Mouse (Mus musculus) embryo, embryonic 11.5 days (tissue): ENCODE results near the gene Mef2c.

Source experiments
- DNase-seq: peaks from one replicate; pipeline ENCODE4 v3.0.0-alpha.2; 2012; ENCODE audit warnings: low read depth, low spot score

The Mef2c gene

DNA sequence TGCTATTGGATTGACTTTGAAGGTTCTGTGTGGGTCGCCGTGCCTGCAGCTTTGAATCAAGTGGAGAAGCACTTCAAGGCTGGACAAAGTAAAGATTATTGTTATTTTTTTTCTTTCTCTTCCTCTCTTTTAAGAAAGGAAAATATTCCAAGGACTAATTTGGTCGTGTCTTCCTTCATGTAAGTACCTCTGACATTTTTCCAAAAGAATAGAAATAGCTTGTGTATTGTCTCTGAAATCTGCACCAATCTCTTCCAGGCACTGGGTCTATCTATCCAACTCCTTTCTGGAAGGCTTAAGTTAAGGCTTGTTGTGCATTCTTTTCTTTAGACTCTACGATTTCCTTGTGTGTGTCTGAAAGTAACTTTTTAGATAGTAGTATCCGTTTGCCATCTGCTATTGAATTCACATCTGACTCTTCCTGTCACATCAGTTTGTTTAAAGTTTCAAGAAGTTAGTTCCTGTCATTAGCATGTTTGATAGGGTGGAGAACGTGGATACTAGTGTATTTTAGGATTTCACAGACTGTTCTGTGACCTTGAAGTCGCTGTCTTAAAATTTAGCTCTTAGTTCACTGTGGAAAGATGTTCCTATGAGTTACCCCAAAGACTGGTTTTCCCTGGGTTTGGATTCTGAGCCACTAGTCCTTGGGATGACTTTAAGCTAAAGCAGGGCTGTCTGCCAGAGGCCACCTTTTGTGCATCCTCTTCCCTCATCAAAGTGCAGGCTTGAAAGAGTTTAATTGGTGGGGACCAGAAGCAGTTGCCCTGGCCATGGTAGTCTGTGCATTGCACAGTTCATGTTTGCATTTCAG, 21.3 kb downstream of the Mef2c start:
- no peak for DNase-seq

DNA sequence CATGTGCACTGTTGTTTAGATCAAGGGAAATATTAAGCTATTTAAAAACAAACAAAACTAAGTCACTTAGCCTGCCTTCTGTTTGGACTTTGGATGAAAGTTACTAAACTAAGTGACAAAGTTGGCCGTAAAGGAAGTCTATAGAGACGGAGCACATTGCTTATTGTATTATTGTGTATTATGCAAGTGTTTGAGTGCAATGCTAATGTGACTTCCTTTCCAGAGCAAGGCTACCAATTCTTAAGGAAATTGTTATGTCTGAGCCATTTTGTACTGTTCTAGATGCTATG, 21.8 kb downstream of the Mef2c start:
- no peak for DNase-seq

DNA sequence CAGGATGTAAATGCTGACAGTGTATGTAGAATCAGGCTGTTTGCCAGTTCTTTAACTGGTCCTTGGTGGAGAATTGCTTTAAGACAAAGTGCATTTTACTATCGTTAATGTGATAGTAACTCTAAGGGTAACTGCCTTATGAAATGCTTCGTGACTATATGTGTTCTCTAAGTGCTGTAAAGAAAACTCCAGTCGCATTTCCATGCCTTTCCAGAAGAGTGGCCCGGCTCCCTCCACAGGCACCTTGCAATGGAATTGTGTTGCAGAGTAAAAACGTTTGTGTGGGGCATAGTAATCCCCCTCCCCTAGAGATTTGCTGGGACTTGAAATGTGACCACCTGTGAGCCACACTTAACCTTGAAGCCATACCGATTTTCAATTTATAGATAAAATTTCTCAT, 22.2 kb downstream of the Mef2c start:
- no peak for DNase-seq

DNA sequence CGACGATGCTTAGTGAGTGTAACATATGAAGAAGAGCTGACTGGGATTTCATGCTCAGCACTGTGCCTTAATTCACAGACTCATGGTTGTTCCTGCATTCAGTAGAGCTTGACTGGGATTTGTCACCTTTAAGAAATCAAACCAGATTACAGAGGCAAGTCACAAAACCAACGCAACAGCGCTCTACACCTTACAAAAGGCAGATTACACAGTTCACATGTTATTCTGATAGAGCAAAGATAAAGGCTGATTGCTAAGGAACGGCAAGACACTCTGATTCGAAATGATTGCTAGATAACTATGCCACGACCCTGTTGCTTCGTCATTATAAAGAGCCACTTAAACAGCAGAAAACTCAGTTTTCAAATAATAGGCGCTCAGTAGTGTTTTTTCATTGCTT, 24.1 kb downstream of the Mef2c start:
- no peak for DNase-seq

DNA sequence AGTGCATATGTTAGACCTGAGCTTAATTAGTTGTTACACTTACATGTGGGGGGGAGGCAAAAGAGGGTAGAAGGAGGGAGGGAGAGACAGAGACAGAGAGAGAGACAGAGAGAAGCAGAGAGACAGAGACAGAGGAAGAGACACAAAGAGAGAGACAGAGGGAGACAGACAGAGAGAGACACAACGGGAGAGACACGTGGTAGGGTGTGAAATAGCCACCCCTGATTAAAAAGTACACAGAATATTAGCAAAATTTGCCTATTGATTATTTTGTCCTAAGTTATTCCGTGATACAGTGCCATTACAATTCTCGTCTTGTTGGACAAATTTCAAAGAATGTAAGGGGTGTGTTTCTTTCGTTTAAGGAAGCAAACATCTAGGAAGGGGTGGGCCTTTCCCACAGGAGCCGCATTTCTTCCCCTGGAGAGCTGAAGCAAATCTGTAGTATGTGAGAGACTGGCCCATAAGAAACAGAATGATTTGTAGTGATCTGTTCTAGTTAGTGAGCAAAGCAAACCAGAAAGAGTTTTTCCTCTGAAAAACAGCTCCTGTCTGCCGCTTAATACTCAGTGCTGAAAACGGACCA, 26.0 kb downstream of the Mef2c start:
- DNase-seq: no peak

DNA sequence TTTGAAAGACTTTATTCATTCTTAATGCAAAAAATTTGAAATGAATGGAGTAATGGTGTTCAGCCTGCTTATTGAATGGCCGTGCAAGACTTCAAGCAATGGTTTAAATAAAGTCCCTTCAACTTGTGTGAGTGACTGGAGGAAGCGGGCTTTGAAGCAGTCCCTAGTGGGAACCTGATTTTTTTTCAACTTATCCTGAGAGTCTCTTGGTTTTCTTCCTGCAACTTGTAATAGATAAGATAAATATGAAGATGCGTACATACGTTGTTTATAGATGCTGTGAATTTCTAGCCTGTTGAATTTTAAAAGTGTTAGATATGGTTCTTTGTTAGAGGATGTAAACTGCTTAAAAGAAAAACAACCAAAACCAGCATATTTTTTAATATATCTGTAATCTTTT, 27.1 kb downstream of the Mef2c start:
- no peak for DNase-seq

DNA sequence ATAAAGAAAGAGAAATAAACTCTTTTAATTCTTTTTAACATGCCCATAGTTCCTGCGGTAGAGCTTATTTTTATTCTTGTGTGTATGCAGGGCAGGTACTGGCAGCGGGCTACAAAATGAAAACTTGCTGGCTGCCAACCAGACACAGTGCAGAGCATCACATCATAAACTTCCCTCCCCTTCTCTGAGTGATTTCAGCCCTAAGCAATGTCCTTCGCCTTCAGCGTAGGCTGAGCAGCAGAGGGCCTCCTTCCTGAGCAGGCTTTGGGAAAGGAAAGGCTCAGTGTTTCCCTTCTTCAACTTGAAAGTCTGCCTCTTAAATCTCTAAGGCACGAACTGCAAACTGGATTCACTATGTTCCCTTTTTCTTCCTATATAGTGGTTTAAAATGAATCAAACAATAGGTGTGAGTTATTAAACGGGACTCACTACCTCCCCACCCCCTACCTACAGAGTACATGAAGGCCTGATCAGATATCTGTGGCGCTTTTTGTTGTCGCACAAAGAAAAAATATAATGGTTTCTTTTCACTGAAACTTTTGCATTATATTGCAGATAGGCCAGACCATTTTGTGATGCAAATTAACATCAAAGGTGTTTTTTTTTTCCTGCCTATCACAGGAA, 28.2 kb downstream of the Mef2c start:
- no peak for DNase-seq

DNA sequence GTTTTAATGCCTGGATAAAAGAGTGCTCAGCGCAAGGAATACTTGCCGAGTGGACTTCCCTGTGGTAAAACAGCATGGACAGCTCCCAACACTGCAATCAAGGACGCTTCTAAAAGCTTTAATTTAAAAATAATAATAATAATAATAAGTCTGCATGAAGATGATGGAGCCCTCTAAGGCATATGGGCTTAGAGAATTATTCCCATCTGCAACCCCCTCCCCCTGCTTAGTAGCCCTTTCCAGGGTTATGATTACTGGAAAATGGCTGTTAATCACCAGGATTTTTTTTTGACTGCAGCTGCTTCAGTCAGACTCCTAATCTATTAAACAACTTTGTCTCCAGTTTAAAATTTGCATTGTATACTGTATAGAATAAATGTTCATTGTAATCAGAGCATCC, 32.5 kb downstream of the Mef2c start:
- DNase-seq: no peak

DNA sequence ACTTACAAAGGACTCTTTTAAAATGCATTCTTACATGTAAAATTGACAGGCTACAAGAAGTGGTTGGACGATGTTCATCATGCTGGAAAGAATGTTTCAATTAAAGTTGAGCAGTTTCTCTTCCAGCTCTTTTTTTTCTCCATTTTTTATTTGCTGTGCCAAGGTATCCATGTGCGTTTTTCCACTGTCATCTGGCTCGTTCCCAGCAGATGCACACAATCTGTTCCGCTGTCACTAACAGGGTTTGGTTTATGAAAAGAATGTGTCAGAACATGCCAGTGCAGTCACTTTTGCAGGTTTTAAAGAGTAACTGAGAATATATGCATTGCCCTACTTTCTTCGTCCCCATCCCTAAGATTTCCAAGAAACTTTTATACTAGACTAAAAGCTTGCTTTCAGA, 33.3 kb downstream of the Mef2c start:
- DNase-seq: no peak

DNA sequence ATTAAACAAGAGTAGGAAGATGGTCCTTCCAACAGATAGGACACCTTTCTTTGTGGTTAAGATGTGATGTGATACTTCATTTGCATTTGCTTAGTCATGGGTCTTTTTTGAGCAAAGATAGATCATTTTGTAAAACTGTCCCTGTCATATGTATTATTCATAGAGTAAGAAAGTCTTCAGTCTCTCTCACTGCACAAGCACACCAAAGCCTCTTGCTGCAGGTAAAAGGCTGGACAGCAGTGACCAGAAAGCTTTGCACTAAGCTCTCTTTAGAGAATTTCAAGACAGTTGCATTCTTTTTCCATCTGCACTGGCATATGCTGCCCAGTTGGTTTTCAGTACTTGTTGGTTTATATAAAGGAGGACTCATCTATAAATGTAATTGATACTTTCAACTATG, 36.1 kb downstream of the Mef2c start:
- no peak for DNase-seq

DNA sequence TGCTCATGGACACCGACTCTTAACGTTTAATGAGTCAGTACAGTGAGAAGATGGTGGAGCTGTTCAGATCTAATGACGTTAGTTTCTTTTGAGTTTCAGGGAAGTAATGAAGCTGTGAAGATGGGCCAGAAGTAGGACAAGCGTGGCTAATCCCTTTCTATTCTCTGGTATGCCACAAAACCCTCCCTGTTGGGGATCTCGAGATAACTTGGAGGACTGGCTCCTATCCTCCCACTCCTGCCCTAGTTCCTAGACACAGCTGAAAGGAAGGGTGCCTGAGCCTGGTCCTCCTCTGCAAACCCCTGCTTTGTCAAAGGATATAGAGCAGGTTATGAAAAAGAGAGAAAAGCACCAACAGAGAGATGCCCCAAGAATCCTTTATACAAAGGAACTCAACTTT, 38.8 kb downstream of the Mef2c start:
- no peak for DNase-seq

DNA sequence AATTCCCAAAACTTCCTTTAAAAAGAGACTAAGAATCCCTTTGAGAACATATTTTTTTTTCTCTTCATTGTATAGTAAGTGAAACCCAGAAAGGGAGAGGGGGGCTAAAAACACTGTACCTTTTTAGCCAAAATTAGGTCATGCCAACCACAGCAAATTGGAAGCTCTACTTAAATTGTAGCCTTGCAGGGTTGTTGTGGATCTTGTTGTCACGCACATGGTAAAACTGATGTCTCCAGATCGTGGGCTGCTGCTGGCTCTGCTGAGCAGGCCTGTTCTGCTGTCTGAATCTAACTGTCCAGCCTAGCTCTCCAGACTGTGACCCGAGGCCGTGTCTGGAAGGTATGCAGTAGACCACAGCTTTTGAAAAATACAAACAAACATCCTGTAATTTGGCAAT, 40.9 kb downstream of the Mef2c start:
- no peak for DNase-seq

DNA sequence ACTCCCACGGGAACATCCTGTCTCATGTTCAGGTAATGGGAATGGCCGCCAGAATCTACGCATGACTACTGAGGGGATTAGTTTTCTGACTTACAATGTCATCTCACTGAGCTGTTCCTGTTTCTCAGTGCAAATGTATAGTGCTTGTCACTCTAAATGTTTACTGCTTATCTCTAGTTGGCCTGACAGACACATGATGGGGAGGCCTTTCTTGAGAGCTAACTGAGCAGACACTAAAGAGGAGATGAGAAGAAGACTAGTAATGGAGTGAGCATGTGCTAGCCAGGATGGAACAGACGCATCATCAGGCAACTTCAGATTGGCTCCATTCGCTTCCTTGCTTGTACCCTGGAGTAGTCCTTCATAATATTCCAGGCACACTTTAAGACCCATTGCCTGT, 43.0 kb downstream of the Mef2c start:
- DNase-seq: no peak

DNA sequence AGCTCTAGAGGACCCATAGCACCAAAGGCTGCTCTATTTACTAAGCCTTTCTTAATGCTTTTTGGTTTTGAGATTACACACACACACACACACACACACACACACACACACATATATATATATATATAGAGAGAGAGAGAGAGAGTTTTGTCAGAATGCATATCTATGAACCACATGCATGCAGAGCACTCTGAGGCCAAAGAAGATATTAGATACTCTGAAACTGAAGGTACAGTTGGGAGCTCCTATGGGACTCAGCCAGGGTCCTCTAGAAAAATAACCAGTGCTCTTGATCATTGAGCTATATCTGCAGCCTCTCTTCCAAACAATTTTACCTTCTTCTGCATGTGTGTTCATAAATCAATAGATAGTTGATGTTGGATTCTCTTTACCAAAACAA, 47.4 kb downstream of the Mef2c start:
- DNase-seq: no peak

DNA sequence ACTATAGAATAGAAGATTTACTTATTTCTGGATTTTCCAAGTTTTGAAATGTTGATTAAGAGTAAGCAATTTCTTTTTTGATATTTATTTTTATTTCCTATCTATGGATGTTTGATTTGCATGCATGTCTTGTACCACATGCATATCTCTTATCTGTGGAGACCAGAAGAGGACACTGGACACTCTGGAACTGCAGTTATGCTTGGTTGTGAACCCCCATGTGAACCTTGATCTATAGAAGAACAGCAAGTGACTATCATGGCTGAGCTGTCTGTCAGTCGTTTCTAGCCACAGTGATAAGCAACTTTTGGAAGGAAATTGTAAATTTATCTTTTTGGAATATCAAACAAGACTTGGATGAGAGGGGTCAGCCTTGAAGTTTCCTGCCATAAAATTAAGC, 48.2 kb downstream of the Mef2c start:
- DNase-seq: no peak

DNA sequence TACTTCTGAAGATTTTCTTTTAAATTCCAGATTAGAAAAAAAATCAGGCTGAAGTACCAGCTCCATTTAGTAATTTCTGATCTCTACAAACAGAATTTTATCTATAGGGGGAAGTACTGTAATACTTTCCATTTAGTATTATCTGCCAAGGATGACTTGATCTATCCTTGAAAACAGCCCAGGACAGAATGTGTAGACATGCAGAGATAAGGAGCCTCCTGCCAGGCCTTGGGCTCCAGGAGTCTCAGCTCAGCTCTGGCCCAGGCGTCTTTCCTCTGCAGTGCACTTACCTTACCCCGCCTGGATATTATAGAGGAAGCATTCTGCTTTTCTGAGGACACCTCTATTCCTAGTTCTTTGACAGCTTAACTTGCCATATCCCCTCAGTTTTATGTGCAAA, 59.4 kb downstream of the Mef2c start:
- no peak for DNase-seq

DNA sequence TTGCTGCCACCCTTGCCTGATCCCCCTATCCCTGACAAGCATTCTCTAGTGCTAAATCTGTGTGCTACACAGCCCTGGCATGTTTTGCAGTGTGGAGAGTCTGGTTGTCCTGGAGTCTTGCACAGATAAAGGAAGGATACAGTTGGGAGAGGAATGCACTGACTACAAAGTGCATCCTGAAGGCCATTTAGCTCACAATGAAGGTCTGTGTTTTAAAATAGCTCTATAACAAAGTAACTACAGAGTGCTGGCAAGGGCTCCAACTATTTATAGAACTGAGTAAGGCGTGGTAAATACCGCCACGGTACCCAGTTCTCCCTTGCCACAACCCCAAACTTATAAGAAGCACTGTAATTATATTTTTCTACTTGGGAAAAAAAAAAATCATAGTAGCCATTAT, 61.9 kb downstream of the Mef2c start:
- no peak for DNase-seq

DNA sequence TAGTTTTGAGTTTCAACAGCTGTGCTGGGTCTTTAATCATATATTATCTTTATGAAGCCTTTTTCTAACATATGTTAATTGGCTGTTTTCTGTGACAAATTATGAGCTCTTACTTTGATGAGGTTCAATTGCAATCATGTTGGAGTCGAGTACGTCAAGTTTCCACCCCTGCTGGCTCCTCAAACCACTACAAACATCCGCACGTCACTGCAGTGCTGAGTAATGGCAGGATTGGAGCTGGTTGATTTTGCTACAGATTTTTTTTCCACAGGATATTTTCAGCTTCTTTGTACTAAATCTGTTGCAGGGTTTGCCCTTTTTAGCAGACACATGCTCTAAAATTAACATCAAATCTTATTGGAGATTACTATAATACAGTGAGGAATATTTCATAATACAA, 62.3 kb downstream of the Mef2c start:
- DNase-seq: no peak

DNA sequence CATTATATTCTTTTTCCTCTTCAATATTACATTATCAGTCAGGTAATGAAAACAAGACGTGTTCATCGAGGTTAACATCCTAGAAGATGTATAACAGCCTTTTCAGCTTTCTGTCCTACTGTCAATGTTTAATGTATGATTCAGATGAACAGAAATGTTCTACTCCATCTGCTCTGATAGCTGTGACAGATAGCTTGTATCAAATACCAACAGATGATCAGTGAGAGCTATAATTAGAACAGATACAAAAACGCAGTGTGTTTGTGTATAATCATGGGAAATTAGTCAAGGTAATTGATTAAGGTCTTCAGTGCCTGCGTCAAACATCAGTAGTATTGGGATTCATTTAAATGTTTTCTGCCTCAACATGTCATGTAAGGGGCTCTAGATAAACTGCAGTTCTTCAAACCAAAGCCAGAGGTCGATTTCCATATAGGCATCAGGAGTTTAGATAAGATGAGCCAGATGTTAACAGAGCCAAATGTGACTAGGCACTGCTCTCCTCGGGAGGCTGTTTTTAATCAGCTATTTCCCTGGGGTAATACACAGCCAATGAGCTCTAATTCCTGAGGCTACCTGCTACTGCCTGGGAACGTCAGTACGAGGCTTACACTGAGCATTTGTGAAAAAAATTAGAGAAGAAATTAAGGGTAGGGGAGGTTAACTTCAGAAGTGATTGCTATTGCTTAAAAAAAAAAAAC, 63.1 kb downstream of the Mef2c start:
- no peak for DNase-seq

DNA sequence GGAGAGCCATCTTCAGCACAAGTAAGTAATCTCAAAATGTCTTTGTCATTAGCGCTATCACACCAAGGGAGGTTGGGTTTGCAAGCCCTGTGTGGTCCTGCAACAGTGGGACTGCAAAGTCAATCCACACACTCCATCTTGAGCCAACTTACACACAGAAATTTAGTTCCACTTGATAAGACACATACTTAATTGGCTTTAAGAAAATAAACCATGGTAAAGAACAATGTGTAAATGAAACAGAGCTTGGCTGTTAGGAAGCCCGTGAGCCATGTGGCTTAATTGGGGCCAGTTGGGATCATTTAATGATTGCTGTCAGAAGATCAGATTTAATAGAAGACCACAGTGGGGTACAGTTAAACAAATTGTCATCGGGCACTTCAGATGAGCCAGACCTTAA, 63.8 kb downstream of the Mef2c start:
- no peak for DNase-seq

DNA sequence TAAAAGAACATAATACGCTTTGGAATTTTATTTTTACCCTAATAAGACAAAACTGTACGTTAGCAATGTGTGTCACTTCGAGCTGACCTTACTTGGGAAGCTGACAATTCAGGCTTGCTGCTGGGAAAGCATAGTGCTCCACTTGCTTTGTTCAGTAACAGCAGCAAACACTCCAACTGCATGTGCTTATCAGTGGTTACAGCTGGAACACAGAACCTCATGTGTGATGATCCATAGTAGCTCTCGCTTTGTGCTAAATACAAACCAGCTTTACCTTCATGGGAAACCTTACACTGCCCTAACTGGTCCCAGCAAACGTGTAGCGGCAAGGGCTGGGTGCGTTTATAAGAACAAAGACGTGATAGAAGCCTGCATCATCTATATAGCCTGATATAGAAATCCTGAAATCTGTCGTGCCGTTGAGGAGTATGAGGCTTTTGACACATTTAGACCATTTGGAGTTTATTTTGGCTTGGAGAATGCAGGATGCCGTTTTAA, 65.0 kb downstream of the Mef2c start:
- DNase-seq: no peak

DNA sequence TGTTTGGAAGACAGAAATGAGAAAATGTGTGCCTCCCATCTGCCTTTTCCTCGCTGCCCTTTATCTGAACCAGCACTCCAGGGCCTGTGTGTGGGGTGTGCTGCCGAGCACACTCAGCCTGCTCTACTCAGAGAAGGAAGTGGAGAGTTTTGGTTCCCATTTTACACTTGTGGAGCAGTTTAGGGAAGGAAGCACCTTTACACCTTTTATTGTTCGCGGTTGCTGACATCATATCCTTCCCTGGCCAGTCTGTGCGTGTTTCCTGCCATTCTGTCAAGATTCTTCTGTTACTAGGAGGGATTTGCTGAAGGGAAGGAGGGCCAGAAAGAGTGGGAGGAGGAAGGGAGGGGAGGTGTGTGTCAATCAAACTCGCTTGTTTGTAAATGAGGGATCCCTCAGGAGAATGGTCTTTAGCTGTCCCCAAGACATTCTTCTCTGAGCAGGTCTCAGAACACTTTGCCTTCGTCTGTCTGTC, 68.2 kb downstream of the Mef2c start:
- DNase-seq: no peak

DNA sequence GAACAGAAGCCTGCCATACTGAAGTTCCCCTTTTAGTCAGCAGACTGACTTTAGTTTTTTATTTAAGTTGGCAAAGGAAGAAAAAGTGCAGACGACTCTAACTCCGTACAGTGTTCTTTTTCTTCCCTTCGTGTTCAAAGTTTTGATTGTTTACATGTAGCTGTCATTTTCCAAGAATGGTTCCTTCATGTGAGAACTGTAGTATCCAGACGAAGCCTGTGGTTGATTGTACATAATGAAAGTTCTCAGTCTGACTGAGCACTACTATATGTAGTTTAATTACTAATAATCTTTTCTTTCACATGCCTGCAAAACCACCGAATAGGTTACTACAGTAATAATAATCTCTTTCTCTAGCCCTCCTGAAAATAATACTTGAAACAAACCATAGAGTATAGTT, 68.6 kb downstream of the Mef2c start:
- no peak for DNase-seq
